Mouse (Mus musculus) lung, postnatal 14 days (tissue): Measurements from ENCODE around the gene Top3a.
"Not testable (repeated sequence)": the region's sequence is repeated elsewhere in the genome, so short reads cannot be mapped to it uniquely, and the experiment has no call there.

Experiments
- DNase-seq: peaks from one replicate; pipeline ENCODE4 v3.0.0; 2021

Top3a gene

GRCm38 (mm10) chr11:60776829-60777740 lies at the start of gene Top3a, which contains the start of gene Smcr8:
Gene Top3a (minus strand): TSS chr11:60777365.
Gene Smcr8 (plus strand): TSS chr11:60777524.
- DNase-seq = peak; percentile 80

GRCm38 (mm10) chr11:60826700-60827099 lies 49.5 kb upstream of the Top3a start:
- no peak for DNase-seq

- DNase-seq = no peak
These were observed 48.0 kb upstream of the Top3a start for GRCm38 (mm10) chr11:60825191-60825590.

- no peak for DNase-seq
These were observed 46.6 kb upstream of the Top3a start for GRCm38 (mm10) chr11:60823771-60824170.

GRCm38 (mm10) chr11:60816398-60816797 lies 39.2 kb upstream of the Top3a start:
- DNase-seq = no peak

- DNase-seq = not testable (repeated sequence)
These were observed 34.5 kb upstream of the Top3a start, which contains the start of gene Shmt1 for GRCm38 (mm10) chr11:60811618-60812017. Gene Shmt1 (minus strand): TSS chr11:60811718.

GRCm38 (mm10) chr11:60811054-60811460 lies 33.9 kb upstream of the Top3a start:
- DNase-seq = peak; percentile 94

- DNase-seq = no peak
These were observed 33.1 kb upstream of the Top3a start for GRCm38 (mm10) chr11:60810046-60810965.

GRCm38 (mm10) chr11:60809546-60809945 lies 32.4 kb upstream of the Top3a start:
- no peak for DNase-seq

GRCm38 (mm10) chr11:60808286-60809070 lies 31.3 kb upstream of the Top3a start:
- peak; percentile 77 for DNase-seq

- DNase-seq = no peak
These were observed 23.7 kb upstream of the Top3a start for GRCm38 (mm10) chr11:60800892-60801291.

- DNase-seq = no peak
These were observed 22.8 kb upstream of the Top3a start for GRCm38 (mm10) chr11:60799977-60800376.

- DNase-seq = no peak
These were observed 19.2 kb upstream of the Top3a start for GRCm38 (mm10) chr11:60796342-60796741.

GRCm38 (mm10) chr11:60790472-60790871 lies 13.3 kb upstream of the Top3a start:
- no peak for DNase-seq

- DNase-seq = peak; percentile 19
These were observed 10.4 kb upstream of the Top3a start for GRCm38 (mm10) chr11:60787595-60787994.

- no peak for DNase-seq
These were observed 7.2 kb upstream of the Top3a start for GRCm38 (mm10) chr11:60784179-60784922.

- DNase-seq = peak; percentile 17
These were observed 2.6 kb upstream of the Top3a start for GRCm38 (mm10) chr11:60779673-60780189.

- no peak for DNase-seq
These were observed 721 bp upstream of the Top3a start for GRCm38 (mm10) chr11:60777801-60778370.

- DNase-seq = no peak
These were observed 897 bp downstream of the Top3a start for GRCm38 (mm10) chr11:60776107-60776828.

- no peak for DNase-seq
These were observed 1.6 kb downstream of the Top3a start for GRCm38 (mm10) chr11:60775578-60775977.
